Mouse (Mus musculus): ENCODE measurements around the gene Cldn19. TPM values are rescaled to one million over a fixed set of nuclear protein-coding genes. Genes with fewer than 3 reads are reported as not detected.

Gene Cldn19
- polyA plus RNA-seq, 1 experiment from 2014 or later: 0.22 TPM

DNA sequence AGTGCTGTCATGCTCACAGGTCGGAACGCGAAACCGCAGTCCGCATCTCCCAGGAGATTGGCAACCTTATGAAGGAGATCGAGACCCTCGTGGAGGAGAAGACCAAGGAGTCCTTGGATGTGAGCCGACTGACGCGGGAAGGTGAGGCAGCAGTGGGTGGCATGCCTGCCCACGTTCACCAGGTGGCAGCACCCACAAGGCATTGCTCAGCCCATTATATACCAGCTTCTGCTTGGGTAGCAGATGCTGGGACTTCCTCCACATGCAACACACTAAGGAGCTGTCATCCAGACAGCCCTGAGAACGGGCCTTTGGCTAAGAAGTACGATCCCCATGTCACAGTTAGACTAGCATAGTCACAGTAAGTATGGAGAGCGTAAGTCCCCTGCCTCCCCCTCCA, 13.6 kb upstream of the Cldn19 start:
- Histone ChIP-seq H3K36me3 (peaks cover 54% of the 10 kb centered on the region), H3K4me3 (no peak overlapping the region), H3K27me3 (replicated peaks) (no peaks in the 10 kb centered on the region), H3K9me3 (no peaks in the 10 kb centered on the region), H3K27ac (no peak overlapping the region), H3K4me1 (0 out of 2 replicates have a peak, but pooled peaks cover 3% of the 10 kb centered on the region), H3K4me2 (replicated peaks) (no peak overlapping the region), H3K9ac (no peak overlapping the region)
- 95% methylated on average over 14 of the region's 14 CpGs for WGBS
- ATAC-seq (ENCODE audit: low FRiP score, low read depth): no peak

DNA sequence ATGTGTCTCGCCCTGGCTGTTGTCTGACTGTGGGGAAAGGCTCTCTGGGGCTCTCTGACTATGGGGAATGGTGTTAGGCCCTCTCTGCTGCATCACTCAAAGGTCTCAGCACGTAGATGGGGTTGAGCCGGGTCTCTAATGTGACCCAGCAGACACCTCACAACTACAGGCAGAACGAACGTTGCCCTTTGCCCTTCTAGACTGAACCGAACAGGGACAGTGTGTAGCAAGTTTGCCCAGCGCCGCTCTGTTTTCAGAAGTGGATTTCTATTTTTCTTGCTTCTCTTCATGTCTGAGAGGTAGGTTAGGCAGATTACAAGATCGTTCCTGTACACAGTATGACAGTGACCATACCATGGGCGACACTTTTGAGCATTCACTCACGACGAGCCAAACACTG, 12.6 kb upstream of the Cldn19 start:
- Histone ChIP-seq H3K27ac (no peak overlapping the region), H3K9me3 (no peaks in the 10 kb centered on the region), H3K27me3 (replicated peaks) (no peaks in the 10 kb centered on the region), H3K4me1 (peaks cover 5% of the 10 kb centered on the region; the same call in 1 of the 2 replicates), H3K9ac (no peak overlapping the region), H3K4me3 (no peak overlapping the region), H3K4me2 (replicated peaks) (no peak overlapping the region), H3K36me3 (peaks cover 55% of the 10 kb centered on the region)
- WGBS: 92% methylated on average over 12 of the region's 12 CpGs
- ATAC-seq (ENCODE audit: low FRiP score, low read depth): no peak

DNA sequence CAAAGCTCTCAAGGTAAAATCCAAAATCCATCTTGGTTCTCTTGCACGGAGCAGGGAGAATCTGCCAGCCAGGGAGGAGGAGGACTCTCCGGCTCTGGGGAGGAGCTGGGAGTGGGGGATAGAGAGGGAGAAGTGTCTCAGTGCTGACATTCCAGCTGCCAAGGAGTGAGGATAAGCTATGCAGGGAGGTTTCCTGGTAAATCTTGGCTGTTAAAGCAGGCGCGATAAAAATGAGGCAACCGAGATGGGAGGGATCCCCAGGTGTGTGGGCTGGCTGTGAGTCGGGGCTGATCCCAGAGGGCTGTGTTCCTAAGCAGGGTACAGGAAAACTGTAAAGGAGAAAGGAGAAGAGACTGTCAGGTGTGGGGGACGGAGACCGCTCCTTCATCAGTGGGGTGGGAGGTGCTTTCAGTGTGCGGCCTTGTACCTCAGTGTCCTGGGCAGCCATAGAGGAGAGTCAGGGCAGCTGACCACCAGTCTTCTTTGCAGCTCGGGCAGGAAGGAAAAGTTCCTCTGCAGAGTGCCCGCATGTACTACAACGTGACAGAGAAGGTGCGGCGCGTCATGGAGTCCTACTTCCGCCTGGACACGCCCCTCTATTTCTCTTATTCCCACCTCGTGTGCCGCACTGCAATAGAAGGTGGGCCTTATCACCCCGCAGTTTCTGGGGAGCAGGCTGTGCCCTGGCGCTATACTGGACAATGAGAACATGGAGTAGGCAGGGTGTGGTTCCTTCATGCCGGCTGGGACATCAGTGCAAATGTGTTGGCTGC, 10.6 kb upstream of the Cldn19 start:
- ATAC-seq (ENCODE audit: low FRiP score, low read depth): no peak
- H3K4me3 ChIP-seq: no peak overlapping the region

DNA sequence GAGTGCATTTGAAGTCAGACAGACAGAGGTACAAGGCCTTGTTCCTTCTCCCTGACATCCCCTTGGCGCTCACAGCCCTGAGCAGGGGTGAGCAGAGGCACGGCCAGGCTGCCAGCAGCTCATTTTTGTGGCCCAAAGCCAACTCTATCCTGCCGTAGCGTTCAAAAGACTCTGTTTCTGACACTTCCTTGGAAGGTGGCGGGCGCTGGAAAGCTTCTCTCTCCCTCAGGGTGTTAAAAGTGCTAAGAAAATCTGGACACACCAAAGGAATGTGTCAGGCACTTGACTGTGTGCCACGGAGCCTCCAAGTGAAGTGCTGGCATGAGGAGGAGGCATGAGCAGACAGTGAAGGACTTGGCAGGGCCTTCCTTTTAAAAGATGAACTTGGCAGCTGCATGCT, 9.7 kb upstream of the Cldn19 start:
- no peak overlapping the region for H3K4me2 ChIP-seq (replicated peaks)
- H3K27me3 ChIP-seq (replicated peaks): no peaks in the 10 kb centered on the region
- H3K9me3 ChIP-seq: no peaks in the 10 kb centered on the region
- no peak overlapping the region for H3K4me3 ChIP-seq
- H3K27ac ChIP-seq: no peak overlapping the region
- H3K36me3 ChIP-seq: peaks cover 62% of the 10 kb centered on the region
- peaks cover 7% of the 10 kb centered on the region; the same call in 1 of the 2 replicates for H3K4me1 ChIP-seq
- no peak overlapping the region for H3K9ac ChIP-seq
- no peak for ATAC-seq (ENCODE audit: low FRiP score, low read depth)
- 86% methylated on average over 7 of the region's 7 CpGs for WGBS

More for the DNA sequence above, 10.6 kb upstream of the Cldn19 start:
- H3K36me3 ChIP-seq: peaks cover 62% of the 10 kb centered on the region
- 82% methylated on average over 22 of the region's 22 CpGs for WGBS
- no peak overlapping the region for H3K4me2 ChIP-seq (replicated peaks)
- H3K27ac ChIP-seq: no peak overlapping the region
- no peak overlapping the region for H3K9ac ChIP-seq
- no peaks in the 10 kb centered on the region for H3K9me3 ChIP-seq
- no peaks in the 10 kb centered on the region for H3K27me3 ChIP-seq (replicated peaks)
- H3K4me1 ChIP-seq: peaks cover 7% of the 10 kb centered on the region; the same call in 1 of the 2 replicates

DNA sequence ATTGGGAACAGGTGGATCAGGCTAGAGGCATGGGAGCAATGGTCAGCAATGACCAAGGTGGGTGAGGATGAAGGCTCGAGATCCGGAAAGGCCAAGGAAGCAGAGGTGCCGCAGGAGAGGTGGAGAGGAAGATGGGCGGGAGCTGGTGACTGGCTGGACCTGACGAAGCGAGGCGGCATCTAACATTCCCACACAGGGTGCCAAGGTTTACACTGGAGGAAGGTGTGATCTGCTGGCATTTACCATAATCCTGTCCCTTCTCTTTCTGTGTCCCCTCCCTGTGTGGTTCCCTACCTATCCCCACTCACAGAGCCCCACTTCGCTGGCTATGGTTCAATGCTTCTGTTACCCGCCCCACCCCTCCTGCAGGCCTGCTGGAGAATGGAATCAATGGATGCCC, 9.3 kb upstream of the Cldn19 start:
- no peak for ATAC-seq (ENCODE audit: low FRiP score, low read depth)

DNA sequence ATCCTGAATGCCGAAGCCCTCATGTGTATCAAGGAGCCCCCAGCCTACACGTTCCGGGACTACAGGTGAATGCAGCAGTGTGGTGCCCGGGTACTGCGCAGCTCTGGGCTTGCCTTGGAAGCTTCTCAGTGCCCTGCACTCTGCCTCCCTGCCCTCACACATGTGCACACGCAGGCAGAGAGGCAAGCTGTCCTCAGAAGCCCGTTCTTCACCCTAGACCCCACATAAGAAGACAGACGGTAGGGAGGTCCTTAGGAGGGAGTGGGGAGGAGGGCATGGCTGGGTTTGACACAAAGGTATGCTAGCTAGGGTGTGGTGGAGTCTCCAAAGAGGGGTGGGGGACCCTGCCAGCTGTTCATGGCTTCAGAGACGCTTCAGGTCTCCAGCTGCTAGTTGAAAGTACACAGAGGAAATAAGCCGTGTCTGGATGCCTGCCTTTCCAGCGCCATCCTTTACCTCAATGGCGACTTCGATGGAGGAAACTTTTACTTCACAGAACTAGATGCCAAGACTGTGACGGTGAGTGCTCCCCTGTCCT, 8.5 kb upstream of the Cldn19 start:
- Histone ChIP-seq H3K27ac (no peak overlapping the region), H3K27me3 (replicated peaks) (no peaks in the 10 kb centered on the region), H3K9me3 (no peaks in the 10 kb centered on the region), H3K4me1 (peaks cover 7% of the 10 kb centered on the region; the same call in 1 of the 2 replicates), H3K9ac (no peak overlapping the region), H3K4me3 (no peak overlapping the region), H3K4me2 (replicated peaks) (no peak overlapping the region), H3K36me3 (peaks cover 53% of the 10 kb centered on the region)
- ATAC-seq (ENCODE audit: low FRiP score, low read depth): no peak
- 78% methylated on average over 14 of the region's 14 CpGs for WGBS

More for the DNA sequence above, 9.3 kb upstream of the Cldn19 start:
- no peak overlapping the region for H3K4me3 ChIP-seq
- H3K4me2 ChIP-seq (replicated peaks): no peak overlapping the region
- no peak overlapping the region for H3K27ac ChIP-seq
- 91% methylated on average over 9 of the region's 9 CpGs for WGBS
- H3K9ac ChIP-seq: no peak overlapping the region
- no peaks in the 10 kb centered on the region for H3K27me3 ChIP-seq (replicated peaks)
- no peaks in the 10 kb centered on the region for H3K9me3 ChIP-seq
- H3K36me3 ChIP-seq: peaks cover 61% of the 10 kb centered on the region
- peaks cover 7% of the 10 kb centered on the region; the same call in 1 of the 2 replicates for H3K4me1 ChIP-seq

DNA sequence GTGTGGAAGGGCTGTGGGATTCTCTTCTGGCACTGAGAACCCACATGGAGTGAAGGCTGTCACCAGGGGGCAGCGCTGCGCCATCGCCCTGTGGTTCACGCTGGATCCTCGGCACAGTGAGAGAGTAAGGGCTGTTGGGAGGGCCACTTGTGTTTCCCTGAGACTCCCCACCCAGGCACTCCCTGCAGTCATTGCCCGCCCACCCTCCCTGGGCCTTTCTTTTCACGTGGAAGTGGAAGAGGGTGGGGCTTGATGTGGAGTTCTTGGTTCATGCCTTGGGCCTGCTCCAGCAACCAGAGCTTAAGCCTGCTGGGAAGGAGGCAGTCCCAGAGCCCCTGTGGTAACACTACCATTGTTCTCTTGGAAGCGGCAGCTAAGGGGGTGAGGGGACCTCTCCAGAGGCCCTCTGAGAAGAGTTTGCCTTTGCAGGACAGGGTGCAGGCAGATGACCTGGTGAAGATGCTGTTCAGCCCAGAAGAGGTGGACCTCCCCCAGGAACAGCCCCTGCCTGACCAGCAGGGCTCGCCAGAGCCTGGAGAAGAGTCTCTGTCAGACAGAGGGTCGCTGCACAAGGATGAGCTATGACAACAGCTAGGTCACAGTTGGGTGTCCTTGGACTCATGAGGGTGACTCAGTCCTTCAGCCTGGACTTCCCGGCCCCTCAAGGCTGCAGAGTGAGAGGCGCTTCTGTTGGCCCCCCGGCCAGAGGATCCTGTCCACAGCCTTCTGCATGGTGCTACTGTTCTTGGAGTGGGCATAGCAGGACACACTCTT, 7.6 kb upstream of the Cldn19 start:
- ATAC-seq (ENCODE audit: low FRiP score, low read depth): peak; percentile 61
- H3K4me2 ChIP-seq (replicated peaks): no peak overlapping the region
- no peak overlapping the region for H3K4me3 ChIP-seq
- H3K27ac ChIP-seq: no peak overlapping the region
- 33% methylated on average over 13 of the region's 13 CpGs for WGBS
- H3K27me3 ChIP-seq (replicated peaks): no peaks in the 10 kb centered on the region
- no peak overlapping the region for H3K9ac ChIP-seq
- peaks cover 7% of the 10 kb centered on the region; the same call in 1 of the 2 replicates for H3K4me1 ChIP-seq
- H3K36me3 ChIP-seq: peaks cover 44% of the 10 kb centered on the region
- H3K9me3 ChIP-seq: no peaks in the 10 kb centered on the region

GRCm38 (mm10) chr4:119248407-119248965, 6.7 kb upstream of the Cldn19 start:
- H3K4me1 ChIP-seq: peaks cover 7% of the 10 kb centered on the region; the same call in 1 of the 2 replicates
- no peak for ATAC-seq (ENCODE audit: low FRiP score, low read depth)
- no peak overlapping the region for H3K27ac ChIP-seq
- no peak overlapping the region for H3K9ac ChIP-seq
- no peaks in the 10 kb centered on the region for H3K27me3 ChIP-seq (replicated peaks)
- no peak overlapping the region for H3K4me3 ChIP-seq
- WGBS: 92% methylated on average over 11 of the region's 11 CpGs
- H3K36me3 ChIP-seq: peaks cover 39% of the 10 kb centered on the region
- no peaks in the 10 kb centered on the region for H3K9me3 ChIP-seq
- H3K4me2 ChIP-seq (replicated peaks): no peak overlapping the region

GRCm38 (mm10) chr4:119252025-119252808, 3.0 kb upstream of the Cldn19 start:
- Histone ChIP-seq H3K4me1 (peaks cover 17% of the 10 kb centered on the region; the same call in 1 of the 2 replicates), H3K9me3 (no peaks in the 10 kb centered on the region), H3K4me2 (replicated peaks) (no peak overlapping the region), H3K27ac (no peak overlapping the region), H3K9ac (no peak overlapping the region), H3K4me3 (no peak overlapping the region), H3K27me3 (replicated peaks) (no peaks in the 10 kb centered on the region), H3K36me3 (peaks cover 14% of the 10 kb centered on the region; the same call in 1 of the 2 replicates)
- WGBS: 66% methylated on average over 7 of the region's 7 CpGs
- no peak for ATAC-seq (ENCODE audit: low FRiP score, low read depth)

GRCm38 (mm10) chr4:119254012-119254618, 1.1 kb upstream of the Cldn19 start:
- 35% methylated on average over 9 of the region's 9 CpGs for whole genome bisulfite sequencing

DNA sequence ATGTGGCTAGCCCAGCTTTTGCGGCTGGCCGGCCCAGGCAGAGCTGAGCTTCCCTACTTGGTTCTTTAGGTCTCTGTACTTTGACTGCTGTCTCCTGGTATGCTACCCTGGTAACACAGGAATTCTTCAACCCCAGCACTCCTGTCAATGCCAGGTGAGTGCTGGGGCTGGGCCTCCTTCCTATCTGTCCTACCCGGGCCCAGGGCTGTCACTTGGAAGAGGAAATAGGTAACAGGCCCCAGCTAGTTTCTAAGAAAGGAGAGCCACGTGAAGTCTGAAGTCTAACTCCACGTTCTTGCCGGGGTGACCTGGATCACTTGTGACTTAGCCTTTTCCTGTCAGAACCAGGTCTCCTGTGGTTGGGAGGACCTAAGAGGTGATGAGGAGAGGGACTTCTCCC, 1.9 kb downstream of the Cldn19 start:
- WGBS: 90% methylated on average over 6 of the region's 6 CpGs
- Histone ChIP-seq H3K4me1 (peaks cover 10% of the 10 kb centered on the region; the same call in 1 of the 2 replicates), H3K36me3 (no peaks in the 10 kb centered on the region), H3K4me2 (replicated peaks) (no peak overlapping the region), H3K9ac (no peak overlapping the region), H3K27me3 (replicated peaks) (no peaks in the 10 kb centered on the region), H3K9me3 (no peaks in the 10 kb centered on the region), H3K27ac (no peak overlapping the region), H3K4me3 (no peak overlapping the region)
- no peak for ATAC-seq (ENCODE audit: low FRiP score, low read depth)

More at GRCm38 (mm10) chr4:119254012-119254618, 1.1 kb upstream of the Cldn19 start:
- Histone ChIP-seq H3K27me3 (replicated peaks) (no peaks in the 10 kb centered on the region), H3K9ac (0 out of 2 replicates have a peak overlapping the region, but pooled peaks have one; percentile 22), H3K36me3 (no peaks in the 10 kb centered on the region), H3K4me3 (no peak overlapping the region), H3K4me2 (replicated peaks) (no peak overlapping the region), H3K27ac (no peak overlapping the region), H3K9me3 (no peaks in the 10 kb centered on the region), H3K4me1 (peaks cover 10% of the 10 kb centered on the region; the same call in 1 of the 2 replicates)
- ATAC-seq (ENCODE audit: low FRiP score, low read depth): peak; percentile 61

All from neural tube, embryonic 12.5 days (tissue).